Mouse (Mus musculus) midbrain, embryonic 13.5 days (tissue): Measurements from ENCODE around the gene Cacfd1. TPM values are rescaled to one million over a fixed set of nuclear protein-coding genes. Genes with fewer than 3 reads are reported as not detected.

Experiments used
- ATAC-seq: fragments of 200-750 bp; cut with Nextera tagmentation; 2 replicates; pipeline ENCODE4 v1.8.0; 2017; ENCODE audit warnings: mild to moderate bottlenecking, moderate TSS enrichment, moderate library complexity
- H3K27ac ChIP-seq: fragments of 300-500 bp; sonication (generic); 2 replicates; pipeline ENCODE4 v1.5.1; 2015; ENCODE audit warnings: inconsistent platforms, mild to moderate bottlenecking, moderate library complexity
- H3K27me3 ChIP-seq: fragments of 300-500 bp; sonication (generic); 2 replicates; pipeline ENCODE4 v1.6.1; 2015; ENCODE audit warnings: mild to moderate bottlenecking, inconsistent platforms
- H3K36me3 ChIP-seq: fragments of 300-500 bp; sonication (generic); 2 replicates; pipeline ENCODE4 v1.6.1; 2015; ENCODE audit warnings: mild to moderate bottlenecking, inconsistent platforms
- H3K4me1 ChIP-seq: fragments of 300-500 bp; sonication (generic); replicated peaks from 2 replicates; pipeline ENCODE4 v1.6.1; 2015; ENCODE audit warnings: inconsistent platforms
- H3K4me2 ChIP-seq: fragments of 300-500 bp; sonication (generic); replicated peaks from 2 replicates; pipeline ENCODE4 v1.6.1; 2015; ENCODE audit warnings: moderate library complexity, mild to moderate bottlenecking, inconsistent platforms
- H3K4me3 ChIP-seq: fragments of 300-500 bp; sonication (generic); replicated peaks from 2 replicates; pipeline ENCODE4 v1.5.1; 2015; ENCODE audit warnings: mild to moderate bottlenecking, inconsistent platforms
- H3K9ac ChIP-seq: fragments of 300-500 bp; sonication (generic); replicated peaks from 2 replicates; pipeline ENCODE4 v1.6.1; 2015; ENCODE audit warnings: mild to moderate bottlenecking, inconsistent platforms
- H3K9me3 ChIP-seq: fragments of 300-500 bp; sonication (generic); 2 replicates; pipeline ENCODE4 v1.6.1; 2016; ENCODE audit warnings: mild to moderate bottlenecking, inconsistent platforms
- WGBS: fragments of 180-500 bp; shearing (Covaris S2); methylation state at CpG from one replicate; pipeline ENCODE4 v1.1.7; 2015; 5-methylcytosine and 5-hydroxymethylcytosine counted together
- polyA plus RNA-seq: library from polyadenylated mRNA; unstranded; fragments of >200 nt; fragmentation: Nextera tagmentation; extraction: Ambion mirVana; gene quantifications from 2 replicates; pipeline ENCODE4 v1.2.1, GENCODE M21; 2015

Gene Cacfd1
- polyA plus RNA-seq, 1 experiment from 2014 or later: 132 TPM

DNA sequence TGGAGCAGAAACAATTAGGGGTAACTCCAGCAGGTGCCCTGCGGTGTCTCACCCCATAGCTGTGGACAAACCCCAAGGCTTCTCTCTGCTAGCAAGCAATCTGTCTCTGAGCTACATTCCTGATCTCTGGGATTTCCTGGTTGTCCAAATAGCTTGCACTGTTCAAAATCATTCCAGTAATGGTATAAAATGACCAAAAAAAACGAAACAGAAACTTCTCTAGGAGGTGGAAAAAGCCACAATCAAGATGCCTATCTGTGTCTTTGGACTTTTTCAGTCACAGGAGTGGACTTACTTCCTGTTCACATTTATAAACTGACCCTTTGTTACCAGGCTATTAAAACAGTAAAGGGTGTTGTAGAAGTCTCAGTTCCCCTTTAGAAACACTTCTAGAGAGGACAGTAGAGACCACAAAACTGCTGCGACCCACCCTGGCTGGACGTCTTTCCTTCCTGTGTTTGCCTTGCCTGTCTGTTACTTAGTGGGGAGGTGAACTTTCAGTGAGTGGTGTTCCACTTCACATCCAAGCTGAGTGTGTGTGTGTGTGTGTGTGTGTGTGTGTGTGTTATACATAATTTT is 18.8 kb downstream of the Cacfd1 start:
- Histone ChIP-seq H3K36me3 (no peaks in the 10 kb centered on the region), H3K9me3 (no peaks in the 10 kb centered on the region), H3K4me2 (peak overlapping the region; percentile 57), H3K9ac (peak overlapping the region; percentile 54), H3K27me3 (peaks cover 18% of the 10 kb centered on the region; the same call in 1 of the 2 replicates), H3K27ac (no peak overlapping the region), H3K4me1 (peaks cover 13% of the 10 kb centered on the region), H3K4me3 (peak overlapping the region; percentile 40)
- 76% methylated on average over 4 of the region's 4 CpGs for WGBS
- no peak; the same call in 1 of the 2 replicates for ATAC-seq

DNA sequence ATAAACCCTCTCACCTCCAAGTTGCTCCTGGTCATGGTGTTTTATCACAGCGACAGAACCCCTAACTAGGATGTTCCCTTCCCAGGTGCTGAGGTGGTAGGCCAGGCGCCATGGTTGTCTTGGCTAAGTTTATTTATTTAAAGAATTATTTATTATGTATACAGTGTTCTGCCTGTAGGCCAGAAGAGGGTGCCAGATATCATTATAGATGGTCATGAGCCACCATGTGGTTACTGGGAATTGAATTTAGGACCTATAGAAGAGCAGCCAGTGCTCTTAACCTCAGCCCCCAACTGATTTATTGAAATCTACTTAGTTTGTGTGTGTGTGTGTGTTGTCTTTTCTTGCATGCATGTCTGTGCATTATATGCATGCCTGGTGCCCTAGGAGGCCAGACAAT is 22.6 kb downstream of the Cacfd1 start:
- Histone ChIP-seq H3K9ac (no peak overlapping the region), H3K36me3 (no peaks in the 10 kb centered on the region), H3K4me3 (no peak overlapping the region), H3K9me3 (no peaks in the 10 kb centered on the region), H3K27ac (no peak overlapping the region), H3K27me3 (peaks cover 15% of the 10 kb centered on the region; the same call in 1 of the 2 replicates), H3K4me1 (peaks cover 6% of the 10 kb centered on the region), H3K4me2 (no peak overlapping the region)
- 88% methylated on average over 2 of the region's 2 CpGs for WGBS
- ATAC-seq: no peak

DNA sequence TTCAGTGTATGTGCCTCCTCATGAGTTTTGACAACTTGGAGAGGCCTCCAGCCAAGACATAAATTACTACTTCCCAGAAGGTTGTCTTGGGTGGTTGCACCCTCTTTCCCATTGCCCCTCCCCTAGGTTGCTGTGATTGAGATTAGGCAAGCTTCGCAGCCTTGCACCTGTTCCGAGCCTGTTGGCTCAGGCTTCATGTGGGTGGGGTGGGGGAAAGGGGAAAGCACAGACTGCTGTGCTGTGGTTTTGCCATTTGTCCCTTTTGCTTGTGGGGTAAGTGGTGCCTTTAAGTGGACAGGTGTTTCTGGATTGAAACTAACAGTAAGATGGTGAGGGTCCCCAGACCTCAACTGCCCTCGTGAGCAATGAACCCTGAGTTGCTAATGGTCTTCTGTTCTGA is 26.3 kb downstream of the Cacfd1 start:
- Histone ChIP-seq H3K36me3 (no peaks in the 10 kb centered on the region), H3K4me3 (no peak overlapping the region), H3K4me1 (no peaks in the 10 kb centered on the region), H3K27ac (no peak overlapping the region), H3K9me3 (no peaks in the 10 kb centered on the region), H3K4me2 (no peak overlapping the region), H3K9ac (no peak overlapping the region), H3K27me3 (peaks cover 5% of the 10 kb centered on the region; the same call in 1 of the 2 replicates)
- WGBS: 76% methylated on average over 3 of the region's 3 CpGs
- ATAC-seq: no peak

DNA sequence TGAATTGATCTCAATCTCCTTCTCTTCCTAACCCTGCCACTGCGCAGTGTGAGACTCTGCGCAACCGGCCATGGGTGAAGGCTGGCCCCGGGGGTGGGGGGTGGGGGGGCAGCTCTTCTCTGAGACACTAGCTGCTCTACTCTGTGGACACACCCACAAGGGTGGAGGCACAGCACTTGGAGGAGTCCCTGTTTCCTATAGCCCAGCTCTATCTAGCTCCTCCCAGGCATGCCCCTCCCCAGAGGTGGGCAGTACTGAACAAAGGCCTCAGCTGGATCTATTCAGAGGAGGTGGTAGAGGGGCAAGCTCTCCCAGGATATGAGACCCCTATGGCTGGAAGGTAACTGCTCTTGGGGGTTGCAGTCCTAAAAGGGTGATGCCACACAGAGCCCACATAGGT is 27.3 kb downstream of the Cacfd1 start:
- H3K4me3 ChIP-seq: no peak overlapping the region
- WGBS: 59% methylated on average over 4 of the region's 4 CpGs
- no peak for ATAC-seq
- H3K4me1 ChIP-seq: no peaks in the 10 kb centered on the region
- H3K36me3 ChIP-seq: no peaks in the 10 kb centered on the region
- H3K4me2 ChIP-seq: no peak overlapping the region
- no peaks in the 10 kb centered on the region for H3K9me3 ChIP-seq
- H3K9ac ChIP-seq: 0 out of 2 replicates have a peak overlapping the region, but pooled peaks have one; percentile 32
- no peak overlapping the region for H3K27ac ChIP-seq
- H3K27me3 ChIP-seq: peaks cover 5% of the 10 kb centered on the region; the same call in 1 of the 2 replicates

DNA sequence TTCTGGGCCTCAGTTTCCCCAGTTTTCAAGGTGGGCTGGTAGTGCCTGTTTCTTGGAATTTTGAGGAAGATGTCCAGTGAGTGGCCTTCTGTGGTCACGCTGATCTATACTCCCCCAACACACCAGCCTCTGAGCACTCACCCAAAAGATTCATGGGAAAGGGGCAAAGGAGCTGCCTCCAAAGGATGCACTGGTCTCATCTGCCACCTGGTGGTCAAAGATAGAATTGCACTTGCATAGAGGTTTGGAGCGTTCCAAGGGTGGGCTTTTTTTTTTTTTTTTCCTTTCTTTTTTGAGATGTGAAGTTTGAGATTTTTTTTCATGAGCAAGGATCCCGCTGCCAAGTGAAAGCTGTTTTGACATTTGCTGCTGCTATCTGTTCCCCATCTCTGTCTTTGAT is 28.9 kb downstream of the Cacfd1 start:
- no peak overlapping the region for H3K9ac ChIP-seq
- 1% methylated on average over 3 of the region's 3 CpGs for WGBS
- H3K36me3 ChIP-seq: no peaks in the 10 kb centered on the region

DNA sequence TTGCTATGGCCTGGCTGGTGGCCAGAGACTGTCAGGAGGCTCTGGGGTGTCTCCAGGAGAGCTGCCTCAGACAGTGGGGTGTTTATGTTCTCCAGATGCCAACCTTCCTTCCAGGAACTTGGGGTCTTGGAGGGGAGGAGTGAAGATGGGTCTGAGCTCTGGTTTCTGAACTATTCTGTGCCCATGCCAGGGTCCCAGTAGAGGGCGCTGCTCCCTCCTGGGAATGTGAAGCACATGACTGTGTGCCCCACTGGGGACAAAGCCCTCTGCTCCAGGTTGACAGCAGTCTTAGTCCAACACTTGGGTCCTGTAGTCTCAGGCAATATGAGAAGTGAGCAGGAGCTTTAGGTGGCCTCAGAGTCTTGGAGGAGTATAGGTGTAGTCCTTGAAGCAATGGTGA is 29.6 kb downstream of the Cacfd1 start:
- 17% methylated on average over 1 of the region's 1 CpGs for WGBS
- H3K27ac ChIP-seq: no peak overlapping the region
- H3K4me3 ChIP-seq: no peak overlapping the region
- no peak for ATAC-seq
- H3K9ac ChIP-seq: no peak overlapping the region
- H3K9me3 ChIP-seq: no peaks in the 10 kb centered on the region
- H3K36me3 ChIP-seq: no peaks in the 10 kb centered on the region
- H3K4me1 ChIP-seq: no peaks in the 10 kb centered on the region
- no peak overlapping the region for H3K4me2 ChIP-seq
- H3K27me3 ChIP-seq: peaks cover 5% of the 10 kb centered on the region; the same call in 1 of the 2 replicates

More for the DNA sequence above, 28.9 kb downstream of the Cacfd1 start:
- peaks cover 5% of the 10 kb centered on the region; the same call in 1 of the 2 replicates for H3K27me3 ChIP-seq
- no peaks in the 10 kb centered on the region for H3K9me3 ChIP-seq
- ATAC-seq: peak; percentile 69
- no peak overlapping the region for H3K27ac ChIP-seq
- no peak overlapping the region for H3K4me3 ChIP-seq
- no peak overlapping the region for H3K4me2 ChIP-seq
- no peaks in the 10 kb centered on the region for H3K4me1 ChIP-seq

DNA sequence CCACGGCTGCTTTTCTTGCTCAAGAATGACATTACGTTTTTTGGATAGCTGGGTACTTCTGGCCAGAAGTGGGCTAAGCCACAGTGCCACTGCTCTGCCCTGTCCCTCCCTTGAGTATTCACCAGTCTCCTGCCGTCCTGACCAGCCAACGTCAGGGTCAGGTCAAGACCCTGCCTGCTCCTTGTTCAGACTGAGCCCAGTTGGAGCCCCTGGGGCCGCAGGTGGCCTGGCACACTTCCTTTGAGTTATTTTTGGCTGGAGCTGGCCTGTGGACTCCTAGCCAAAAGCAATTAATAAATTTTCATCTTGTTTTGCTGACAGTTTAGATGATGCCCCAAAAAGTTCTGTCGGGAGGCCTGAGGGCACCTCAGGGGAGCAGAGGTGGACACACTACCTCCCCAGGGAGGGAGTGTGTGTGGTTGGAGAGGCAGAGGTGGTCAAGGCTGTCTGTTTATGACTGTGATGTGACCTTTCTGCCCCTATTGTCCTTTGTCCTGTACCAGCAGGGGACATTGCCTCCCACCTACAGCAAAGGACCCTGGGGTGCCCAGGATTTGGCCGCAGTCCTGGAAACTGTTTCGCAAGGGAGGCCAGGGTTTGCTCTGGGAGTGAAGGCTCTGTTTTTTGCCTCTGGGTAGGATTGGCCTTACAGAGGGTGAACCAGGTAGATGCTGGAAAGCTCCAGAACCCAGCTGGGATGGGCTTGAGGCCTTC is 32.6 kb downstream of the Cacfd1 start:
- Histone ChIP-seq H3K4me2 (no peak overlapping the region), H3K27me3 (peaks cover 20% of the 10 kb centered on the region; the same call in 1 of the 2 replicates), H3K9me3 (no peaks in the 10 kb centered on the region), H3K27ac (no peak overlapping the region), H3K4me3 (no peak overlapping the region), H3K4me1 (no peaks in the 10 kb centered on the region), H3K9ac (no peak overlapping the region), H3K36me3 (no peaks in the 10 kb centered on the region)
- 75% methylated on average over 8 of the region's 8 CpGs for WGBS
- no peak for ATAC-seq

DNA sequence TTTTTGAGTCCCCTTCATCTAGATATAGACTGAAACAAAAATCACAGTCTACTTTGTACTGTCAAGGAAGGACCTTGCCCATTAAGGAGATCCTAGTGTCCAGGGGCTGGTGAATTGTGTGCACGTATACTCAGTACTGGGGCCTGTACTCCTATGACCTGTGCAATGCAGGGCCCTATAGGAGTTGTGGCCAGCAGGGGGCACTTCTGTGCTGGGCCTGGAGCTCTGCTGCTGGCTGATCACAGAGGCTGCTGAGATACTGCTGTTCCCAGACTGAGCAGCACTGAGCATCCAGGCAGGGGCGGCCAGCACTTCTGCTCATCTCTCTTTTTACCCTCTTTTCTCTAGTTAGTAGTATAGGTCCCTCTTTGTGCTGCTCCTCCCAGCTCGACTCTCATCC is 33.7 kb downstream of the Cacfd1 start:
- no peaks in the 10 kb centered on the region for H3K4me1 ChIP-seq
- no peak overlapping the region for H3K27ac ChIP-seq
- no peaks in the 10 kb centered on the region for H3K9me3 ChIP-seq
- no peak overlapping the region for H3K4me3 ChIP-seq
- peaks cover 21% of the 10 kb centered on the region; the same call in 1 of the 2 replicates for H3K27me3 ChIP-seq
- no peak overlapping the region for H3K4me2 ChIP-seq
- no peak overlapping the region for H3K9ac ChIP-seq
- H3K36me3 ChIP-seq: no peaks in the 10 kb centered on the region
- ATAC-seq: peak; percentile 91
- 18% methylated on average over 3 of the region's 3 CpGs for WGBS

DNA sequence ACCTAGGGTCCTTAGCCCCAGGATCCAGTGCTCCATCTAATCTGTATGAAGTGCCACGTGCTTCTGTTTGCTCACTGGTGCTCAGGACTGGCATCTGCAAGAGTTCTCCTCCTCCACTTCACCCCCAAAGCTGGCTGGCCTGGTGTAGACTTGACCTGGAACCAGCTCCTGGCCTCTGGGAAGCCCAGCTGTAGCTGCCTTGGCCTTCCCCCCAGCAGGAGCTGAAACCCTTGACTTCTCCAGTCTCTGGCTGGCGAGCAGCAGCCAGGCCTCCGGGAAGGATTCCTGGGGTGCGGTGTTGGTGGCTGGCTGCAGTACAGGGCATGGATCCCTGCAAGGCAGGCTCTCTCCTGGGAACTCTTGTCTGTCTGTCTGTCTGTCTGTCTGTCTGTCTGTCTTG is 34.4 kb downstream of the Cacfd1 start:
- no peaks in the 10 kb centered on the region for H3K4me1 ChIP-seq
- H3K36me3 ChIP-seq: no peaks in the 10 kb centered on the region
- H3K27me3 ChIP-seq: peaks cover 23% of the 10 kb centered on the region; the same call in 1 of the 2 replicates
- ATAC-seq: no peak
- 77% methylated on average over 4 of the region's 4 CpGs for WGBS
- H3K27ac ChIP-seq: no peak overlapping the region
- H3K9ac ChIP-seq: no peak overlapping the region
- H3K9me3 ChIP-seq: no peaks in the 10 kb centered on the region
- no peak overlapping the region for H3K4me2 ChIP-seq
- no peak overlapping the region for H3K4me3 ChIP-seq

DNA sequence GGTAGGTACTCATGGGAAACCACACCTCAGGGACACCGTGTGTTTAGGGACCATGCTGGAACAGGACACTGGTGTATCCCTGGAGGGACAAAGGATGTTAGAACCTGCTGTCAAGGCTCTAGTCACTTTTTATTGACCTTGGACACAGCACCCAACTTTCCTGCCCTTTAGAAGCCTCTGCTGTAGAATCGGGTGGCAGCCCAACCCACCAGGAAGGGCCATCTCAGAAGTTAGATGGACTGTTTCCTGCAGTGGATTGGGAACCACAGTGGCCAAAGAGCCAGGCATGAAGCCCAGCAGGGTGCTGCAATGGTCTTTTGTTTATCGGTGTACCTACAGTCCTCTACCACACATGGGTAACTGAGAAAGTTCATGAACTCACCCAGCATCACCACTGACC is 34.9 kb downstream of the Cacfd1 start:
- no peak for ATAC-seq
- H3K27ac ChIP-seq: no peak overlapping the region
- H3K36me3 ChIP-seq: no peaks in the 10 kb centered on the region
- H3K9me3 ChIP-seq: no peaks in the 10 kb centered on the region
- H3K4me2 ChIP-seq: no peak overlapping the region
- no peak overlapping the region for H3K4me3 ChIP-seq
- peaks cover 19% of the 10 kb centered on the region; the same call in 1 of the 2 replicates for H3K27me3 ChIP-seq
- no peaks in the 10 kb centered on the region for H3K4me1 ChIP-seq
- 77% methylated on average over 3 of the region's 3 CpGs for WGBS
- no peak overlapping the region for H3K9ac ChIP-seq

DNA sequence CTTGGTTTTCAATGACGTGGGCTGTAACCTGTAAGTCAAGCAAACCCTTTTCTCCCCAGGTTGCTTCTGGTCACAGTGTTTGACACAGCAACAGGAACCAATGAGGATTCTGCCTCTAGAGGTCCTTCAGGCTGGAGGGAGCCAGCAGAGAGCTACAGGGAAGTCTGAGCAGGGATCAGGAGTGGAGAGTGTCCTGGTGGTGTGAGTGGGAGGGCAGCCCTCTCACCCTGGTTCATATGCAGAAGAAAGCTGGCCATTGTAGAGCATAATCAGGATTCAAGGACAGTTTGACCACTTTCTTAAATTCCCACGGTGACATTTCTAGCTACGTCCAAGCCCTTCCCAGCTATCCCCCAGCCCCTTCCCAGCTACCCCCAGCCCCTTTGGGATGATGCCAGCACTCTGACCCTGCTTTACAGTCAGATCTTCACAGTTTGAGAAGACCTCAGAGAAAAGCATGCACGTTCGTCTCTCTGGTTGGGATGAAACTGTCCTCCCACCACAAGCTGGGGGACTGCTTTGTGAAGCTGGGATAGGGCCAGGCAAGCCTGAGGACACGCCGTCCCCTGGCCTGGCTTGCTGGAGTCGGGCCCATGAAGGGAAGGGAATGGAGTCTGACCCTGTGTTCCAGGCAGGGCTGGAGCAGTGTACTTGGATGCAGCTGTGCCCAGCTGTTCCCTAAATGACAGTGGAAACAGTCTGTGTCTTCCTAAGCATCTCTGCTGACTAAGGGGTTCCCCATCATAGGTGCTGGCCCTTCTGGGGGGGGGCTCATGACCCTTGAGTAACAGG is 36.4 kb downstream of the Cacfd1 start:
- ATAC-seq: no peak
- WGBS: 70% methylated on average over 8 of the region's 8 CpGs
- Histone ChIP-seq H3K27me3 (peaks cover 18% of the 10 kb centered on the region; the same call in 1 of the 2 replicates), H3K36me3 (no peaks in the 10 kb centered on the region), H3K9ac (no peak overlapping the region), H3K9me3 (no peaks in the 10 kb centered on the region), H3K4me3 (no peak overlapping the region), H3K4me1 (no peaks in the 10 kb centered on the region), H3K4me2 (no peak overlapping the region), H3K27ac (no peak overlapping the region)

DNA sequence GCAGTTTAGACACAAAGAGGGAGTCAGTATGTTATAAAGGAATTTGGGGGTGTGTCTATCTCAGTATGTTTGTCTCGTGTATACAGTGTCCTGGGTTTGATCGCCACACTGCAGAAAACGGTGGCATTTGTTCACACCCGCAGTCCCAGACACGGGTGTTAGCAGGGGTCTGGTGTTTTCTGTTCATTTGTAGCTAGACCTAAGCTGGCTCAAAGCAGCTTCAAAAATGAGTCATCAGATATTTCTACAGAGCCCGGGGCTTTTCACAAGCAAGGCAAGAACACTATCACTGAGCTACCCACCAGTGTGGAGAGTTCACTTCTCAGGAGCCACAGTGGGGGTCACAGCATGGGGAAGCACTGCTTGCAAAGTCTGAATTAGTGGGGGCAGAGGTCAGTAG is 39.7 kb downstream of the Cacfd1 start:
- no peaks in the 10 kb centered on the region for H3K36me3 ChIP-seq
- no peaks in the 10 kb centered on the region for H3K4me1 ChIP-seq
- no peaks in the 10 kb centered on the region for H3K9me3 ChIP-seq
- no peak overlapping the region for H3K9ac ChIP-seq
- WGBS: 32% methylated on average over 6 of the region's 6 CpGs
- ATAC-seq: no peak
- H3K4me3 ChIP-seq: no peak overlapping the region
- H3K27me3 ChIP-seq: peaks cover 18% of the 10 kb centered on the region; the same call in 1 of the 2 replicates
- H3K4me2 ChIP-seq: no peak overlapping the region
- H3K27ac ChIP-seq: no peak overlapping the region
